Mouse (Mus musculus) midbrain, embryonic 11.5 days (tissue): ENCODE measurements around the gene Wnt9a. TPM values are rescaled to one million over a fixed set of nuclear protein-coding genes. Genes with fewer than 3 reads are reported as not detected.

Experiments
- ATAC-seq: fragments of 200-750 bp; cut with Nextera tagmentation; 2 replicates; pipeline ENCODE4 v1.8.0; 2017; ENCODE audit warnings: moderate TSS enrichment, moderate library complexity; ENCODE audit not compliant: low FRiP score
- DNase-seq: peaks from one replicate; pipeline ENCODE4 v3.0.0; 2015; ENCODE audit warnings: low spot score; ENCODE audit errors: missing footprints
- H3K27ac ChIP-seq: fragments of 300-500 bp; sonication (generic); 2 replicates; pipeline ENCODE4 v1.5.1; 2014; ENCODE audit warnings: low read depth, low read length
- H3K27me3 ChIP-seq: fragments of 300-500 bp; sonication (generic); 2 replicates; pipeline ENCODE4 v1.6.1; 2014; ENCODE audit warnings: mild to moderate bottlenecking, low read length, moderate library complexity, mixed read lengths; ENCODE audit not compliant: control insufficient read depth, insufficient read depth
- H3K36me3 ChIP-seq: fragments of 300-500 bp; sonication (generic); 2 replicates; pipeline ENCODE4 v1.6.1; 2014; ENCODE audit warnings: mild to moderate bottlenecking, low read length, moderate library complexity, mixed read lengths; ENCODE audit not compliant: control insufficient read depth, insufficient read depth
- H3K4me1 ChIP-seq: fragments of 300-500 bp; sonication (generic); 2 replicates; pipeline ENCODE4 v1.6.1; 2014; ENCODE audit warnings: low read length; ENCODE audit not compliant: control insufficient read depth, insufficient read depth
- H3K4me2 ChIP-seq: fragments of 300-500 bp; sonication (generic); 2 replicates; pipeline ENCODE4 v1.6.1; 2014; ENCODE audit warnings: mild to moderate bottlenecking, moderate library complexity
- H3K4me3 ChIP-seq: fragments of 300-500 bp; sonication (generic); 2 replicates; pipeline ENCODE4 v1.5.1; 2014; ENCODE audit warnings: low read depth, low read length
- H3K9ac ChIP-seq: fragments of 300-500 bp; sonication (generic); 2 replicates; pipeline ENCODE4 v1.6.1; 2014; ENCODE audit warnings: low read length
- H3K9me3 ChIP-seq: fragments of 300-500 bp; sonication (generic); 2 replicates; pipeline ENCODE4 v1.6.1; 2016; ENCODE audit warnings: low read length; ENCODE audit not compliant: control insufficient read depth
- WGBS: fragments of 180-500 bp; shearing (Covaris S2); extraction: QIAGEN DNeasy Blood & Tissue Kit; methylation state at CpG from one replicate; pipeline ENCODE4 v1.1.7; 2014; 5-methylcytosine and 5-hydroxymethylcytosine counted together
- polyA plus RNA-seq: library from polyadenylated mRNA; unstranded; fragments of >200 nt; fragmentation: Nextera tagmentation; extraction: Ambion mirVana; gene quantifications from 2 replicates; pipeline ENCODE4 v1.2.1, GENCODE M21; 2014

The Wnt9a gene
- polyA plus RNA-seq, 1 experiment from 2014 or later = 4.8 TPM

DNA sequence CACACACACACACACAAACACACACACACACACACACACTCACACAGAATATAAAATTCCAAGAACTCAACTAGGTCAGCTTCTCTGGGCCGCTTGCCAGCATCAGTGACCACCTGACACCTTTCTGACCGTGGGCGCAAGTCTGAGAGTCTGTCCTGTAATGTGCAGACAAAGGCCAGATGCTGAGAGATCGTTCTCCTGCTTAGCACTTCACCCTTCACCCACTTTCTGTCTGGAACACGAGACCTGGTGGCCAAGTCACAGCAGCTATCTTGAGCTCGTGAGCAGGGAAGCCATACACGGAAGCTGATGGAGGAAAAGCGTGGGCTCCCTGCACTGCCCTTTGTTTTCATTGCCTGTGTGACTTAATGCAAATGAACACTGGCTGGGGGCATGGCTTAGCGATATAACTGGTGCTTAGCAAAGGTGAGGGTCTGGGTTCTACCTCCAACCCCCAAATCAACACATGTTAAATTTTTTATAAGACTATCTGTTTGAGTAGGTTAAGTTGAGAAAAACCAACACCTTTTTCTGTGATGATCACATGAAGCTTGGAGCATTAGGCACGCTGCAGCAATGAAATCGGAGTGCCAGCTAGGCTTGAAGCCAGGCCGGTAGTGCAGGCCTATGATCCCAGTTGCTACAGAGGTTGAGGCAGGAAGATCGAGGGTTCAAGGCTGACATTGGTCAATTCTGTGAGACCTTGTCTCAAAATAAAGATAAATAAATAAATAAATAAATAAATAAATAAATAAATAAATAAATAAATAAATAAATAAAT, 31.4 kb downstream of the Wnt9a start:
- H3K27me3 ChIP-seq = no peaks in the 10 kb centered on the region
- WGBS = 73% methylated on average over 13 of the region's 13 CpGs
- ATAC-seq = no peak
- no peaks in the 10 kb centered on the region for H3K36me3 ChIP-seq
- H3K4me3 ChIP-seq = no peak overlapping the region
- H3K9ac ChIP-seq = no peak overlapping the region
- no peak overlapping the region for H3K27ac ChIP-seq
- H3K4me1 ChIP-seq = peaks cover 10% of the 10 kb centered on the region
- H3K9me3 ChIP-seq = no peaks in the 10 kb centered on the region
- H3K4me2 ChIP-seq = no peak overlapping the region
- DNase-seq = no peak

DNA sequence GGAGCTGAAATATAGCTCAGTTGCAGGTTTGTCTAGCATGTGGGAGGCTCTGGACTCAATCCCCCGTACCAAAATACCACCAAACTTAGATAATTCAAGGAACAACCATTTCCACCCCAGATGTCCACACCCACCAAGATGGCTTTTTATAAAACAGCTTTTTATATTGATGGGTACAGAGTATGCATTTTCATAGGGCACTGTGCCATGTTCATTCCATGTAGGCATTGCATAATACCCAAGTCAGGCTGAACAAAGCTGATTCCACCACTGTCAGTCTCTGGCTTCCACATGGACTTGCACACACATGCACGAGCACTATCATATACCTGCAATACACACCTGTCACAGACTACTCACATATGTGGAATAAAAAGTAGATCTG, 32.0 kb downstream of the Wnt9a start:
- H3K27ac ChIP-seq = no peak overlapping the region
- DNase-seq (no peak), ATAC-seq (no peak)
- no peaks in the 10 kb centered on the region for H3K27me3 ChIP-seq
- no peaks in the 10 kb centered on the region for H3K36me3 ChIP-seq
- H3K9ac ChIP-seq = no peak overlapping the region
- no peak overlapping the region for H3K4me3 ChIP-seq
- WGBS = 90% methylated on average over 2 of the region's 2 CpGs
- no peaks in the 10 kb centered on the region for H3K9me3 ChIP-seq
- H3K4me2 ChIP-seq = no peak overlapping the region
- H3K4me1 ChIP-seq = peaks cover 8% of the 10 kb centered on the region

DNA sequence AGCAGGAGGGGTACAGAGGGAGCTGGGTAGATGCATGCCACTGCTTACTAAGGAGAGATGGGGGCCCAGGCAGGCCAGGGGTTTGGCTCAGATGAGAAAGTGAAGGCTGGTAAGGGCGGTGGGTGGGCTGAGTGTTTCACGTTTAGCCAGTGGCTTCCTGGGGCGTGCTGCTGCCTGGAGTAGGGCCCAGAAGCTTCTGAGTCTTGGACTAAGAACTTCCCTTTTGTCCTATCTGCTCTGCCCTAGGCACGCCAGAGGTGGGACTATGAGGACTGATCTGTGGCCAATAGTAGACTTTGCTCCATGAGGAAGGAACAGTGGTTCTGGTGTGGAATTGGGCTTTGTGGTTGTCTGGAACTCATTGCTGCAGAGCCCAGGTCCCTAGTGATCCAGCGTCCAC, 36.2 kb downstream of the Wnt9a start:
- no peak overlapping the region for H3K4me2 ChIP-seq
- H3K36me3 ChIP-seq = no peaks in the 10 kb centered on the region
- no peak for ATAC-seq
- H3K9ac ChIP-seq = no peak overlapping the region
- no peak for DNase-seq
- WGBS = 85% methylated on average over 5 of the region's 5 CpGs
- H3K27ac ChIP-seq = no peak overlapping the region
- H3K4me1 ChIP-seq = no peaks in the 10 kb centered on the region
- no peak overlapping the region for H3K4me3 ChIP-seq
- no peaks in the 10 kb centered on the region for H3K27me3 ChIP-seq
- no peaks in the 10 kb centered on the region for H3K9me3 ChIP-seq

DNA sequence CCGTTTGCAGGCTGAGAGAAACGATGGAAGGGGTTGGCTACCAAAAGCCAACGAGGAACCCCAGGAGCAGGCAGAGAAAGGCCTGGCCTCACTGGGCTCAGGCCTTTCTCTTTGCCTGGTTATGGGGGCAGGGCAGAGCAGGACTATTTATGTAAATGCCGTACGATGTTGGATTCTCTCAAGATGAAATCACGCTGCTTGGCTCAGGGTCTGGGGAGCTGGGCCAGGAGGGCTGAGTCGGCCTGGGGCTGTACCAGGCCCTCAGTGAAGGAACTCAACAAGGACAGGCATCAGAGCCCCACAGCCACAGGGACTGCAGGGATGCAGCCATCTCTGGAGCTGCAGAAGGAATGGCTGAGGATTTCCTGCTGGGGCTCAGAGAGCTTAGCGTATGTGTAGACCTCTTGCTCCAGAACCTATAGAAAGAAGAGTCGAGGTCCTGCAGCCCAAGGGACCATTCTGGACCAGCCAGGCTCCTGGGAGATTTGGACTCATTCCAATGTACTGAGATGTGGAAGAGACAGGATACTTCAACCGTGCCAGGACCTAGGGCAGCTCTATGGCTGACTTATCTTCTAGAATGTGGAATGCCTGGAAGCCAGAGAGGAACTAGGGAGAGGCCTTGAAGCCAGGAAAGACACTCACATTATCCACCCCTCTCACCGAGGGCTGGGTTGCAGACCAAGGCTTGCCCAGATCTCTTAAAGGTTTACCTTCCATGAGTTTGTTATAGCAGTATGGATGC, 39.6 kb downstream of the Wnt9a start:
- no peaks in the 10 kb centered on the region for H3K9me3 ChIP-seq
- H3K27me3 ChIP-seq = no peaks in the 10 kb centered on the region
- DNase-seq (no peak), ATAC-seq (no peak)
- H3K4me2 ChIP-seq = no peak overlapping the region
- no peak overlapping the region for H3K9ac ChIP-seq
- H3K4me1 ChIP-seq = no peaks in the 10 kb centered on the region
- 85% methylated on average over 11 of the region's 11 CpGs for WGBS
- H3K27ac ChIP-seq = no peak overlapping the region
- no peak overlapping the region for H3K4me3 ChIP-seq
- H3K36me3 ChIP-seq = no peaks in the 10 kb centered on the region

DNA sequence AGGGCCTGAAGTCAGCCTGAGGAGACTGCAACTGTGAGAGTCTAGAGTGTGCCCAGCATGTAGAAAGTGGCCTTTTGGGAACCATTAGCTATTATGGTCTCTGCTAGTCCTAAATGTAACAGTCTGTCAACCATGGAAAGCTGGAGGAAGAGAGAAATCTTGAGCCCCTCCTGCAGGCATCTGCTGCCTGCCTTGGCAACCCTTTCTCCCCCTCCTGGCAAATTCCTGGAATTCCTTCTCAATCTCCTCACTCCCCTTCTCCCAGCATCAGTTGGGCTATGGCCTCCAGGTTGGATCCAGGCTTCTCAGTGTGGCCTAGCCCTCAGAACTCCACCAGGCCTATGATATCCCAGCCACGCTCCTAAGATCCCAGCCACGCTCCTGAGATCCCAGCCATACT, 43.6 kb downstream of the Wnt9a start:
- no peak overlapping the region for H3K27ac ChIP-seq

DNA sequence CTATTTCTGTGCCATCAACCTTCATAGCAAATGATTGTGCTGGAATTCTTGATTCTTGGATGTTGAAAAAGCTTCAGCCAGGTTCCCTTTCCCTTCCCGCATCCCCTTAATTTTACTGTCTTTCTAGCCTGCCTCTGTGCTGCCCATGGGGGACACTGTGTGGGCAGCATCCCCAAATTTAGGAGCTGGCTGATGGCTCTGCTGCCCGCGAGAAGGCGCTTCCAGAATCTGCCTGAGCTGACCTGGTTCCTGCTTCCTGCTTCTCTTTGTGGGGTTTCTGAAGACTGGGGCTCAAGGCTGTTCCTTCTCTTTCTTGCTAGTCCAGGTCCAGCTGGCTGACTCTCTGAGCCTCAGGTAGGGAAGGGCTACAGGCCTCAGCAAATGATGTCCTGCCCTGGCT, 48.1 kb downstream of the Wnt9a start:
- no peak for DNase-seq
- Histone ChIP-seq H3K4me2 (no peak overlapping the region), H3K9ac (no peak overlapping the region), H3K9me3 (no peaks in the 10 kb centered on the region), H3K4me1 (no peaks in the 10 kb centered on the region), H3K27ac (no peak overlapping the region), H3K36me3 (no peaks in the 10 kb centered on the region), H3K27me3 (no peaks in the 10 kb centered on the region), H3K4me3 (no peak overlapping the region)
- 89% methylated on average over 4 of the region's 4 CpGs for WGBS
- ATAC-seq = no peak

More for the DNA sequence above, 43.6 kb downstream of the Wnt9a start:
- H3K4me2 ChIP-seq = no peak overlapping the region
- no peak overlapping the region for H3K9ac ChIP-seq
- H3K9me3 ChIP-seq = no peaks in the 10 kb centered on the region
- WGBS = 74% methylated on average over 2 of the region's 2 CpGs
- H3K27me3 ChIP-seq = no peaks in the 10 kb centered on the region
- DNase-seq (no peak), ATAC-seq (no peak)
- H3K4me3 ChIP-seq = no peak overlapping the region
- no peaks in the 10 kb centered on the region for H3K4me1 ChIP-seq
- no peaks in the 10 kb centered on the region for H3K36me3 ChIP-seq

DNA sequence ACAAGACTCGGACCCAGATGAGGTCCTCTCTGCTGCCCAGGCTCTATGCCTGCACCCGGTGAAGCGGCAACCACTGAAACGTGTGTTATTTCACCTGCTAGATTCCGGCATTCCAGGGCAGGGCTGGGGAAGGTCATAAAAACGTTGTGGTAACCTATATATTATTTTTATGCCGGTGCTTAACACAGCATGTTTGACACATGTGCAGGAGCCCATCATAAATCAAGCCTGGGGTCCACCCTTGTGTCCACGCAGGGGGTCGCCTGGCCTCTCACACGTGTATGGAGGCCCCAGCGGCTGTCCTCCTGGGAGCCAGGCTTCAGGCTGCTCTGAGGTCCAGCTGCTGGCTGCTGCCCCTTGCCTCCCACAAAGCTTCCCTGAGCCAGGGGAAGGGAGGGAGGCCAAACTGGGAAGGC, 50.2 kb downstream of the Wnt9a start:
- no peaks in the 10 kb centered on the region for H3K27me3 ChIP-seq
- ATAC-seq (no peak), DNase-seq (no peak)
- no peaks in the 10 kb centered on the region for H3K4me1 ChIP-seq
- no peaks in the 10 kb centered on the region for H3K36me3 ChIP-seq
- no peak overlapping the region for H3K27ac ChIP-seq
- H3K4me3 ChIP-seq = no peak overlapping the region
- no peaks in the 10 kb centered on the region for H3K9me3 ChIP-seq
- H3K4me2 ChIP-seq = no peak overlapping the region
- WGBS = 72% methylated on average over 11 of the region's 11 CpGs
- no peak overlapping the region for H3K9ac ChIP-seq

DNA sequence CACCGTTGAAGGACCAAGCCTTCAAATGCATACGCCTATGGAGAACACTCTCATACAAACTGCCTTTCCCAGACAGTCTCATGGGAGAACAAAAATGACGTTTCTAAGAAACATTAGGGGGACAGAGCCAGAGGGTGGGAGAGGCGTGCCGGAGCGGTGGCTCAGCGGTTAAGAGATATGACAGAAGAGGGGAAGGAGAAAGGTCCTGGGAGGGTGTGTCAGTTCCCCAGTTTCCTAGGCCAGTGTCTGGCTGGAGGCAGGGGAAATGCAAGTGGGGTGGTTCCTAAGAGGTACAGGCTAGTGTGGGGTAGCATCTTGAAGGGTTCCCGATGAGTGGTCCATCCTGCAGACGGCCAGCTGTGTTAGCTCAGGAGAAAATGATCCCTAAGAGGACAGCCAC, 54.6 kb downstream of the Wnt9a start:
- Histone ChIP-seq H3K4me1 (no peaks in the 10 kb centered on the region), H3K4me2 (no peak overlapping the region), H3K9ac (no peak overlapping the region), H3K4me3 (no peak overlapping the region), H3K9me3 (no peaks in the 10 kb centered on the region), H3K36me3 (no peaks in the 10 kb centered on the region), H3K27ac (no peak overlapping the region), H3K27me3 (no peaks in the 10 kb centered on the region)
- ATAC-seq (no peak), DNase-seq (no peak)
- 91% methylated on average over 9 of the region's 9 CpGs for WGBS

DNA sequence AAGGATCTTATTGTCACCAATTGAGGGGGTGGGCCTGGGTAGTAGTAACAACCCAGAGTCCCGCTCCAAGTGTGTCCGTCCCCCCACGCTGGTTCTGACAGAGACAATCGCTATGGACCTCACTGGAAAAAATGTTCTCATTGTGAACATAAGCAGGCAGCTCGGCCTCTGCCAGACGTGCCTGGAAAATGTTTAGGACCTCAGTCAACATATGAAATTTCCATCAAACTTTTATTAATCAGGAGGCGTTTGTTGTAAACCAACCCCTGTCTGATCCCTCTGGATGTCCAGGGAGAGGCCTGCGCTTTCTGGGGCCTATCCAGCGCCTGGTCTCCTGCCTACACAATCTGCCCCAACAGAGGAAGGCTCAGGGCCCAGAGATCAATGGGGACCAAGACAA, 57.3 kb downstream of the Wnt9a start:
- H3K4me3 ChIP-seq = no peak overlapping the region
- H3K27me3 ChIP-seq = no peaks in the 10 kb centered on the region
- no peaks in the 10 kb centered on the region for H3K36me3 ChIP-seq
- no peaks in the 10 kb centered on the region for H3K4me1 ChIP-seq
- no peak overlapping the region for H3K27ac ChIP-seq
- H3K4me2 ChIP-seq = no peak overlapping the region
- no peaks in the 10 kb centered on the region for H3K9me3 ChIP-seq
- no peak overlapping the region for H3K9ac ChIP-seq
- 87% methylated on average over 9 of the region's 9 CpGs for WGBS
- ATAC-seq (no peak), DNase-seq (no peak)
